Mouse (Mus musculus) bone marrow, adult 2 months (tissue): ENCODE data around the gene Cadps.

Experiments
- CTCF ChIP-seq: fragments of 200-500 bp; IDR thresholded peaks from 2 replicates; pipeline ENCODE4 v1.5.1; 2011; ENCODE audit warnings: low read length, control low read depth; ENCODE audit not compliant: control insufficient read depth, insufficient read depth
- POLR2A ChIP-seq: fragments of 200-500 bp; IDR thresholded peaks from 2 replicates; pipeline ENCODE4 v1.6.1; 2011; ENCODE audit warnings: low read depth, mild to moderate bottlenecking, control low read depth, low read length, borderline replicate concordance; ENCODE audit not compliant: control insufficient read depth

- TF ChIP-seq POLR2A (no peak), CTCF (no peak)
Measured at GRCm38 (mm10) chr14:12777990-12778389, 44.9 kb downstream of the Cadps start.
